Mouse (Mus musculus): ENCODE data around the gene Fam166b.

Fam166b gene

GRCm38 (mm10) chr4:43404697-43405096, 24.2 kb downstream of the Fam166b start:
- DNase-seq (ENCODE audit: low spot score in 2 of 2), result no peak

GRCm38 (mm10) chr4:43402212-43402611, 26.7 kb downstream of the Fam166b start:
- no peak for DNase-seq (ENCODE audit: low spot score in 2 of 2)

DNA sequence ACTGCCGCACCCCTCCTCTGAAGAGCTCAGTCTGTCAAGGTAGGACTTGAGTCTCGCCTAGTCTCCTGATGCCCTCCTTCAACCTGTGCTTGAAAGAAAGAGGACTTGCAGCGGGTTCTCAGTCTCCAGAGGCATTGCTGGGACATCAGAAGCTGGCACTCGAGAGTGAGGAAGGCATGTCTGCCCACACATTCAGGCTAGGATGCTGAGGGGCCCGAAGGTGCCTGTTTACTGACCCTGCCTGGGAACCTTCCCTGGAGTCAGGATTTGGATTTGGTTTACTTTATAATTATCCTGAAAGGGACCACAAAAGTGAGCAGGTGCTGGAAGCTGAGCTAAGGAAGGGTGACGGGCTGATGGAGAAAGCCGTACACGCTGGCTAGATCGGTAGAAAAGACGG, 27.4 kb downstream of the Fam166b start:
- no peak for DNase-seq (ENCODE audit: low spot score in 2 of 2)

- DNase-seq (ENCODE audit: low spot score in 2 of 2), result no peak
Measured at GRCm38 (mm10) chr4:43400976-43401375, 28.0 kb downstream of the Fam166b start.

DNA sequence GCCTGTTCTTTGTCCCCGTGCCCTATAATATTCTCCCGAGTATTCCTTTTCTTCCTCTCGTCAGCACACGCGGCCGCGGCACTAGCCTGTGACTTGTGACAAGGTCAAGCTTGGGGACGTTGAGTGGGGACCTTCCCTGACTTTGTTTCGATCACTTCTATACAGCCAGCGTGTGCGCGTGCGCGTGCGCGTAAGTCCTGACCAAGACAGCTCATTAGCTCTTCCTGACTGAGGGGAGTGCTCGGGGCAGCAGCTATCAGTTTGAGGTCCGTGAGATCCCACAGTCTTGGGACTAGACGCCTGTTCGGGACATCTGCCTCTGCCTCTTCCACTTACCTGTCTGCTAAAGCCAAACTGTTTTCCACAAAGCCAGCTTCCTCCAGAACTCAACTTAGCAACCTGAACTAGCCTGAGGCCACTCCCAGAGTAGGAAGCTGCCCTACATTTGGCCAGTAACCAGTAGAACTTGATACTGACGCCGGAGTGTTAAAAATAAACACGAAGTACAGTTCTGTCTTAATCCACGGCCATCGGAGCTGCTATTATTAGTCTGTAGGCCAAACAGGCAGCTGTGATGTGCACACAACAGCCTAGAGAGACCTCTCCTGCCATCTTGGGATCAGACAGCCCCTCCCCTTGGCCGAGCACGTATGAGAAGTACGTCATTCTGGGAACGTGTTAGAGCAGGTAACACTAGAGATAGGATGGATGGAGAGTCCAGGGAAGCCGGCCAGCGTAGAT, 29.4 kb downstream of the Fam166b start:
- no peak for DNase-seq (ENCODE audit: low spot score in 2 of 2)

- DNase-seq (ENCODE audit: low spot score in 2 of 2), result no peak
Measured at GRCm38 (mm10) chr4:43398829-43399331, 30.1 kb downstream of the Fam166b start.

DNA sequence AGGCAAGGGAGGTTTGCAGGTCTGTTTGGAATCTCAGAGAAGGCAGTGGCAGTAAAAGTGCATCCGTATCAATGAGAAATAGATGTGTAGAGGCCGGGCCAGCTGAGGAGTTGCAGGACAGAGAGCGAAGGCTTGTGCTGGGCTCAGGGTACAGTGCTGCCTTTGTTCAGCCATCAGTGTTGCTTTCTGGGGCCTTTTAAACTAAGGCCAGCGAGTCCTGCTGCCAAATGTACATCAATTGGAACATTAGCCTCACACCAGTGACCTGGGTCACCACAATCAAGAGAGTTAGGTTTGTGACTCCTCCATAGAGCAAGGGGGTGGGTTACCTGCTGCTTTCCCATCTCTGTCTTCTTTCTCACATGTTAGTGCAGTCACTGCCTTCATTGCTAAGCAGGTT, 30.9 kb downstream of the Fam166b start:
- DNase-seq (ENCODE audit: low spot score in 2 of 2), result no peak

DNA sequence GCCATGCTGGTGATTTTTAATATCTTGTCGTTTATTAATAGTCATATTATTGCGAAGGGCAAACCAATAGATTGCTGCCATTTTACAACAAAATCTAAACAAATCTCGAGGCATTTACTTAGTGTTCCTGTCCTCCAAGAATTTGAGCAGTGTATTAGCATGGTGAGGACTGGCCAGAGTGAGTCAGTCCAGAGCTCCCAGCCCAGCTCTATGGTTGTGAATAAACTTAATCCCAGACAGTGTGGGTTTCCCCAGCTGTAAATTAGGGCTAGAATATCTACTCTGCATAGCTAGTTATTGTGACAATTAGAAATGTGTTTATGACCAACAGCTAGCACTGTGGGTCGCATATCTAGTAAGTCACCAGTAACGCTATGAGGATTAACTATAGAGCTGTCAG, 32.6 kb downstream of the Fam166b start:
- no peak for DNase-seq (ENCODE audit: low spot score in 2 of 2)

GRCm38 (mm10) chr4:43395836-43396235, 33.1 kb downstream of the Fam166b start:
- no peak for DNase-seq (ENCODE audit: low spot score in 2 of 2)

- DNase-seq (ENCODE audit: low spot score in 2 of 2), result no peak
Measured at GRCm38 (mm10) chr4:43395147-43395546, 33.8 kb downstream of the Fam166b start.

DNA sequence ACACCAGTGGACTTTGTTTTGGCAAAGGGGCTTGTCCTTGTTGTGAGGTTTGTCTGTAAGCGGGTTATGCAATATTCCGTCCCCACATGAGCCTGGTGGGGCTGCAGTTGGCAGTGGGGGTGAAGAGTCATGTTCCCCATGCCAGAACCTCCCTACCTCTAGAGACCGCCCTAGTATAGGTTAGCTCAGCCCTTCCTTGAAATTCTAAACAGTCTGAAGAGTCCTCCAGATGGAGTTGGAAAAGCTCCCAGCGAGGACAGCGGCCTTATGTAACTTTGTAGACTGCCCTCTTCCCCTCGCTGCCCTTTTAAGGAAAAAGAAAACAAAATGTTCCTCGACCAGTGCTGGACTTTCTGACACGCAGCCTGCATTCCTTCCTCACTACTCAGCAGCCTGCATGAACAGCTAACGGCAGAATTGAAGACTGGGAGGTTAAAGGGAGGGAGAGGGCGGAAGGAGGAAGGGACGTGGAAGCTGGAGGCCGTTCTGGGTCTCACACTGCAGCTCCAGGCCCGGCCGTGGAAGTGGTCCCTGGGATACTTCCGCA, 34.5 kb downstream of the Fam166b start:
- DNase-seq (ENCODE audit: low spot score in 2 of 2), result no peak

GRCm38 (mm10) chr4:43391521-43392050, 37.3 kb downstream of the Fam166b start:
- no peak for DNase-seq (ENCODE audit: low spot score in 2 of 2)

DNA sequence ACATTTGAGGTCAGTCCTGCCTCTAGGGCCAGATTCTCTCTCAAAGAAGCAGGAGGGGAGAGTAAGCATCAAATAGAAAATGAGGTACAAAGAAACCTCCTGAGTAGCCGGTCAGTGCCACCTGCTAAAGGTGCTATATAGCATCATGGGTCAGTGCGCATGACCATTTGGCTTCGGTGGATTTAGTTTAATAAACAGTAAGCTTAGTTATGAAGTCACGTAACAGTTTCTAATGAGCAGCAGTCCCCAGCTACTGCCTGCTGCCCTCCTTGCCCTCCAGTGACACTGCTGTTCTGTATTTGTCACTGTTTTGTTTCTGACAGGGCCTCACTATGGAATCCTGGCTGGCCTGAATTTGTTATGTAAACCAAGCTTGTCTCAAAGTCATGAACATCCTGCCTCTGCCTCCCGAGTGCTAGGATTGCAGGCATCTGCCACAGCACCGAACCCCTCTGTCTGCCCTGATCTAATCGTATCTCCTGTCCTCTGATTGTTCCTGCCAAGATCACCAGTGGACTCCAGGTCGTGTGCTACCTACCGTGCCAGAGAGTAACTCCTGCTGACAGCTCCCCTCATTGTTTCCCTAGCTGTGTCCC, 39.0 kb downstream of the Fam166b start:
- no peak for DNase-seq (ENCODE audit: low spot score in 2 of 2)

DNA sequence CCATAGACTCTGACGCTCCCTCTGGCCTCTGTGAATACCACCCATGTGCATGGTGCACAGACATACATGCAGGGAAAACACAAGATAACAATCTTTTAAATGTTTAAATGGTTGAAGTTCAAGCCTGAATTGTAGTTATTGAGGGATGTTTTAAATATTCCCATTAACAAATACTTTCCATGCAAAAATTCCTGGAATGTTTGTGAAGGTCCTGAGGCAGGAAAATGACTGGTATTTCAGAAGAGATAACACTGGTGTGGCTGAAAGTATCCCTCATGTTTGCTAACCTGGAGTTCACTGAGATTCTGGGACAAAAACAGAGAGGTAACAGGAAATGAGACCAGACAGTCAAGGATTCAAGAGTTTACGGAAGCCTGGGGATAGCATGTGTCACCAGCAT, 39.5 kb downstream of the Fam166b start:
- DNase-seq (ENCODE audit: low spot score in 2 of 2), result no peak

DNA sequence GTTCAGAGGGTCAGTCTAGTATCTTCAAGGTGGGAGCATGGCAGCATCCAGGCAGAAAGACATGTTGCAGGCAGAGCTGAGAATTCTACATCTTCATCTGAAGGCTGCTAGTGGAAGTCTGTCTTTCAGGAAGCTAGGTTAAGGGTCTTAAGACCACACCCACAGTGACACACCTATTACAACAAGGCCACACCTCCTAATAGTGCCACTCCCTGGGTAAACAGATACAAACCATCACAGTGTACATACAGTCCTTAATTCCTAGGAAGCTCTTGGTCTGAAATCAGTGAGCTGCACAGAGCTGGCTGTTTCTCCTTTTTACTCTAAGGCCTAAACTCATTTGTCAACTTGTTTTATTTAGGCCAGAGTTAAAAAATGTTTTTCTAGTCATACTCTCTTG, 42.0 kb downstream of the Fam166b start:
- no peak for DNase-seq (ENCODE audit: low spot score in 2 of 2)

GRCm38 (mm10) chr4:43384541-43384940, 44.4 kb downstream of the Fam166b start:
- DNase-seq (ENCODE audit: low spot score in 2 of 2), result no peak

GRCm38 (mm10) chr4:43384083-43384460, 44.9 kb downstream of the Fam166b start:
- DNase-seq (ENCODE audit: low spot score in 2 of 2), result no peak

GRCm38 (mm10) chr4:43383246-43384082, 45.5 kb downstream of the Fam166b start:
- DNase-seq (ENCODE audit: low spot score in 2 of 2), result no peak

GRCm38 (mm10) chr4:43382155-43383020, 46.5 kb downstream of the Fam166b start:
- no peak for DNase-seq (ENCODE audit: low spot score in 2 of 2)

GRCm38 (mm10) chr4:43381408-43382154, 47.4 kb downstream of the Fam166b start, which contains the start of gene Rusc2:
Gene Rusc2 (plus strand): TSS chr4:43381979.
- peak; percentile 19 to 58 for DNase-seq (ENCODE audit: low spot score in 2 of 2)
